Mouse (Mus musculus) induced T-regulatory cell, adult 2 months (primary cell): ENCODE data around the gene Ccni.

Source experiments
- DNase-seq: peaks from one replicate; pipeline ENCODE4 v3.0.0-alpha.2; 2012; ENCODE audit warnings: low read depth

The Ccni gene

GRCm38 (mm10) chr5:93198232-93198631, 8.1 kb downstream of the Ccni start:
- no peak for DNase-seq

- no peak for DNase-seq
Measured at GRCm38 (mm10) chr5:93190428-93190827, 15.9 kb downstream of the Ccni start.

- DNase-seq: no peak
Measured at GRCm38 (mm10) chr5:93189607-93190006, 16.7 kb downstream of the Ccni start.

GRCm38 (mm10) chr5:93184548-93184947, 21.7 kb downstream of the Ccni start:
- no peak for DNase-seq

- DNase-seq: no peak
Measured at GRCm38 (mm10) chr5:93183311-93183710, 23.0 kb downstream of the Ccni start.

DNA sequence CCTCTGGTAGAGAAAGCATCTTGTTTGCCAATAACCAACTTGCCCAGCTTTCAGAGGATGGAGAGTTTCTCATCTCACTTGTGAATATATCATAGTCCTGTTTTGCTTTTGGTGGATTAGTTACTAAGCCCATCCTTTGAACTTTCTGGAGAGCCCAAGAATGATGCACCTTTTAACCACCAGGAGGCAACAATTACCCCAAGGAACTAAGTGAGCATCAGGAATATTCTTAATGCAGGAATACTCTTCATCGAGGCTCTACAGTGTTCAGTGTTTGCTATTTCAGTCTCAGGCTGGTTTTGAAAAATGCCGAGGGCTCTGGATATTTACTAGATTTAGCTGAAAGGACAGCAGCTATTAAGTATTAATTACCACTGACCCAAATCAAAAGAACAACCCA, 26.0 kb downstream of the Ccni start:
- DNase-seq: peak; percentile 64

DNA sequence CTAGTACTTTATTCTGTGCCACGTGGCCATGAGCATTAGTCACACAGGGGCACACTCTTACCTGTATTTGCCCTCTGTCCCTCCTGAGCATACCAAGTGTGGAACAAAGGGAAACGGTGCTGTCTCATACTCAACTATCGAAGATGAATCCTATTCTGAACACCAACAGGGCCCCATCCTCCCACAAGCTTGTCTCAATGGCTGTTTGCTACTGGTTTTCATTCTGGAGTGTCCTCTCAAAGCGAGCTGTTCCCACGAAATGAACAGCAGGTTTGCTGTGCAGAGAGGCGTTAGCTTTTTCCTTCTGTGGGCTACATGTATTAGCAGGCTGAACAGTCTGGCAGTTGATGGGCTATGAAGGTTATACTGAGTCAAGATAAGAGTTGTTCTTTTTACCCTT, 27.7 kb downstream of the Ccni start:
- DNase-seq: no peak

GRCm38 (mm10) chr5:93174675-93175074, 31.6 kb downstream of the Ccni start:
- DNase-seq: no peak

GRCm38 (mm10) chr5:93172536-93172935, 33.8 kb downstream of the Ccni start:
- DNase-seq: no peak

DNA sequence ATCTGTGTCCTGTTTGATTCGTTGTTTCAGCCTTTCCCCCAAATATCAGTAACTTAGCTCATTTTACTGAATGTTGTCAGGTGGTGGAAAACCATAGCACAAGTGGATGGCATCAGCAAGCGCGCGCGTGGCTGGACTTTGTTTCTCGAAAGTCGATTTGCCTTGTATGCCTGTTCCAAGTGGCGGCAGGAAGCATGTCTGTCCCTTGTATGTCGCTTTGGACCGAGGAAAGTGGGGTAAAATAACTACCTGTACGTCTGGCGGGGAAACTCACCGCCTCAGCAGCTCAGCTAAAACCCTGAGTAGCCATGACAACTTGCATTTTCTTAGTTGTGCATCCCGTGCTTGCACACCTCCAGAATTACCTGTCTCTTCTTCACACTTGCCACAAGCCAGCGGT, 34.9 kb downstream of the Ccni start:
- no peak for DNase-seq

- no peak for DNase-seq
Measured at GRCm38 (mm10) chr5:93168654-93169053, 37.6 kb downstream of the Ccni start.

DNA sequence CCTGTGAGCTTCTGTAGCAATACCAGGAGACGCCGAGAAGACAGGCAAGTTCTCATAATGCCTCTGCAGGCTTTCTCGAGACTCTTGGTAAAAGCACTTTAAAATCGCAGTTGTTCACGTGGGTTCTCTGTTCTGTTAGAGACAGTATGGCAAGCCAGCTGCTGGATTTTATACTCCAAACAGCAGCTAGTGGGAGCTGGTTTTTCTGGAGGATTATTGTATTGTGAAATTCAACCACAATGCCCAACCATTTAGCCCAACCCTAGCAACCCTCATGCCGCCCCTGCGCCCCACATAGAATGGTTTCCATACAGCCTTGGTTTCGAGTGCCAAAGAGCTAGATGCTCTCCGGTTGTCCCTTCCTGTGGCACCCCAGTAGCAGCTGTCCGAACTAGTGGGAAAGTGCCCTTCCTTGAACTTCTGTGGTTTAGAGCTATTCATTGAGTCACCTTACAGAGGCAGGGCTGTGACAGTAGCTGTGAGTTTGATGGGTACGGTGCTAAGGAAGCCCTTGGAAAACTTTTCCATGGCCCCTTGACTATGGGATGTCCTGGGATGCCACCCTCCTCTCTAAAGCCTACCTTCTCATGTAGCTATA, 38.3 kb downstream of the Ccni start:
- no peak for DNase-seq

DNA sequence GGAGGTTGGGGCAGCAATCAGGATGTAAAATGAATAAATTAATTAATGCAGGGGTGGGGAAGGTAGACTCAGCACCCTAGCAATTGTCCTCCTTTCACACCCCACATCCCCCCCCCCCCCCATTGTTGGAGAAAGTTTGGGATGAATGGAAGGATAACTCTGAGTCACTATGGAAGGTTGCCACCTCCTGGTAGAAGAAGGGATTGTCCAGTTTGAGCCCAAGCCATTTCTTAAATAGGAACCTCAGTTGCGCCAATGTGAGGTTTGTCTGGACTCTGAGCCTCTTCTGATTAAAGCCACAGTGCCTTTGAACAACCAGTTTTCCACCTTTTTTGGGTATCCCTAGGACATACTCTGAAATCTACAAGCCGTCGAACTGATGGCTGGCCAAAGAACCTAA, 42.8 kb downstream of the Ccni start:
- peak; percentile 67 for DNase-seq

- DNase-seq: no peak
Measured at GRCm38 (mm10) chr5:93154401-93154800, 51.9 kb downstream of the Ccni start.

DNA sequence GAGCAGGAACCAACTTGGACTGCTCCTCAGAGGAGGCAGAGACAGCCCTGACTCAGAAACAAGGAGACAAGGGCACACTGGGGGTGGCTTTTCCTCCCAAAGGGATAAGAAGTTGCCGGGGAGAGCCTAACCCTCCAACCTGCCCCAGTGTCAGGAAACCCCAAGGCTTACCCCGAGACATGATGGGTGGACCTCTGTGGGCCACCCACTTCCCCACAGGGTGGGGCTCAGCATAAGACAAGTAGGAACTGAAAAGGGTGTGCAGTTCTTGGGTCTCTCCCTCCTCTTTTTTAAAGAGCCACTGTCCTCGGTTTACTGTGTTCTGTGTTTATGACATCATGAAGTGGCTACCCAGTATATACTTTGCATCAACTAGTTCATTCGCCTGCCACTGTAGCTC, 53.8 kb downstream of the Ccni start:
- peak; percentile 82 for DNase-seq

GRCm38 (mm10) chr5:93151985-93152384, 54.3 kb downstream of the Ccni start:
- DNase-seq: peak; percentile 81

DNA sequence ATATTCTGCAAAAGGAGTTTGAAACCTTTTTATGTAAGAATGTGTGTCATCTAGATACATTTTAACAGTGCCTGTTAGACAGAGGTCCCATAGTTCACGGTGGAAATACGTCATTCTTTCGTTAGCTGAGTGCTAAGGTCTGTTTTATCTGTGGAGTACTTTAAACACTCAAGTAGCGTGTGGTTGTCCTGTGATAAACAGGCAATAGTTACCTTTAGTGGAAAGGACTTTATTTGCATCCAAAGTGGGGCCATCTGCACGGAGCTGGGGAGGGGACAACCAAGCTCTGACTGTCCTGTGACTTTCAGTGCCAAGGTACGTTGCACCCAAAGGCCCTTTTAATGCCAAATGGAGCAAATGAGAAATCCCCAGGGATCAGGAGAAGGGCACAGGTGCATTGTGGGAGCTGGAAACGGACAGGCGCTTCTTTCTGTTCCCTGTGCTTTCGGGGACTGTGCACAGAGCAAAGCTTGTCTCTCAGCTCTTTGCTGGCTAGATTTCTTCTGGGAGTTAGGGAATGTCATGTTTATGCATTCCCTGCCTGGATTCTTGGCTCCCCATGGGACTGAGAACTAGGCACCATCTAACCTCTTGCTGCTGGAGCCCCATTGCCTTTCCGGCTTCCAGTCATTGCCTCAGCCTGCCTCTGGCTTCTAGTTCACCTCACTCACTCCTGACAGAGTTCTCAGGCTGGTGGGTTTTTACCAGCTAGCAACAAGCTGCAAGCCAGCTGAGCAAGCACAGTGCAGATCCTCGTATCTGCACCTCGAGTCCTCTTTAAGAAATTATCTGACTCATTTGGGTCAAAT, 56.1 kb downstream of the Ccni start:
- no peak for DNase-seq

DNA sequence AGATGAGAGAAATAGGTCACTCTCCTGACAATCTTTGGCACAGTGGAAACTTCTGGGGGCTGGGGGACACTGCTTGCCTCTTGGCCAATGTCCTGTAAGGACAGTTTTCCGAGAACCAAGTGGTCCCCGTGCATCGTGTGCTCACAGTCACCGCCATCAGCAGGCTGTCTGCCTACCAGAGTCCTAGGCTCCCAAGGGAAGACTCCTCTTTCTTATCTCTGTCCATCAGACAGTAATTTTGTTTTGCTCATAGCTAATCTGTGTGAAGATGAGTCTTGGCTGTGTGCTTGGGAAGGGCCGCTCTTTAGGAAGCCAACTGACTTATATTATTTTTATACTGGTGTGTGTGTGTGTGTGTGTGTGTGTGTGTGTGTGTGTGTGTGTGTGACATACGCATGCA, 60.8 kb downstream of the Ccni start:
- no peak for DNase-seq

DNA sequence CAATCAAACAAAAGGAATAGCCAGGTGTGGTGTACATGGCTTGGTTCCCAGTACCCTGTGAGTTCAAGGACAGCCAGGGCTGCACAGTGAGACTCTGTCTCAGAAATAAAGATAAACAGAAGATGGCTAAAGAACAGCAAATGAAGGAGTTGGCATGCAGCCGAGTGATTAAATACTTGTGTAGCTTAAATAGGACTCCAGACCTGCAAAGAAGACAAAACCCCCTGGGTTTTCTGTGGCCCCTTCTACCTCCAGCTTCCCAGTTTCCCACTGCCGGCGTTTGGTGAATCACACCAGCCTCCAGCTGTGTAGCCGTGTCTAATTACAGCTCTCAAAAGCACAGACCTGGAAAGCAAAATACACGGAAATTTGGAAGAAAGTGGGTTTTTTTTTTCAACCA, 61.4 kb downstream of the Ccni start:
- no peak for DNase-seq

DNA sequence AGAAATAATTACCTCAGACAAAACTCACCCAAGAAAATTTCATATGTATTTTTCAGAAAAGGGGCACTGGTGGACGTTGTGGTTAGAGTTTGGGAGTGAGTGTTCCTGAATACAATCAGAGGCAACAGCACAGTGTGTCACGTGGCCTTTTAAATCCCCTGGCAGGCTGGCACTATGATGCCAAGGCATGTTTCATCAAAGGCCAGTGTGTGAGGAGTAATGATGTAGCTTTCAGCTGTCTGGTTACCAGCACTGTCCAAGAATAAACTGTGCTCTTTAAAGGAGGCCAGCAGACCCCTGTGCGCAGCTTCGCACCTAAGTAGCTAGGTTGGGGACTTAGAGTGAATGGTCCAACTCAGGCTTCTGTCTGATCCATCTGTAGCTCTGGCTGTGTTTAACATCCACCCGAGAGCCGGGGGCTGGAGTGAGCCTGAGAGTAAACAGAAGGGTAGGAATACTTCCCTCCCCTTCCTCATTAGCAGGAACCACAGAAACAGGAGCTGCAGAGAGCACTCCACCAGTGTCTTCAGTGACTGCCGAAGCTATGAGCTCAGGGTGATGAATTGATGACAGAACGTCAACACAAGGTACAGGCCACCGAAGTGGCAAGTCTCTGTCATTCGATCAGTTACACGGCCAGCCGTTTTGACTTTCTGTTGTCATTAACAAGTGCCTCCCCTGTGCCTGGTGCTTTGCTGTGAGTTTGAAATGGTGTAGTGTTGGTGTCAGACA, 62.8 kb downstream of the Ccni start:
- DNase-seq: no peak

DNA sequence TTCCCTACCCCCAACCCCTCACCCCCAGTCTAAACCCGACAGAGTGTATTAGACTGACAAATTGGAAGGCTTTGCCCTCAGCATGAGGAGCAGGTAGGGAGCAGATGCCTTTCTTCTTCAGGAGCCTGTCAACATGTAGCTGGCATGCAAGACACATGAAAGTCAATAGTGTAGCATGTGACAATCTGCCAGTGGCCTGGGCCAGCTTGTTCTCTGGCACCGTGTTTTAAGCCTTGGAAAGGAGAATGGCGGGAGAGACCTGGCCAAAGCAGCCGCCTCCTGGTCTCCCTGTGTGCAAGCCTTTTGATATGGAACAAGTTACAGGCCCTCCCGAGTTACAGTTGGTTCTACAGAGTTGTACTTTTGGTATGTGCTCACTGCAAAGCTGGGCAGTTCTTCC, 65.5 kb downstream of the Ccni start:
- no peak for DNase-seq

- DNase-seq: no peak
Measured at GRCm38 (mm10) chr5:93139350-93139749, 66.9 kb downstream of the Ccni start.

DNA sequence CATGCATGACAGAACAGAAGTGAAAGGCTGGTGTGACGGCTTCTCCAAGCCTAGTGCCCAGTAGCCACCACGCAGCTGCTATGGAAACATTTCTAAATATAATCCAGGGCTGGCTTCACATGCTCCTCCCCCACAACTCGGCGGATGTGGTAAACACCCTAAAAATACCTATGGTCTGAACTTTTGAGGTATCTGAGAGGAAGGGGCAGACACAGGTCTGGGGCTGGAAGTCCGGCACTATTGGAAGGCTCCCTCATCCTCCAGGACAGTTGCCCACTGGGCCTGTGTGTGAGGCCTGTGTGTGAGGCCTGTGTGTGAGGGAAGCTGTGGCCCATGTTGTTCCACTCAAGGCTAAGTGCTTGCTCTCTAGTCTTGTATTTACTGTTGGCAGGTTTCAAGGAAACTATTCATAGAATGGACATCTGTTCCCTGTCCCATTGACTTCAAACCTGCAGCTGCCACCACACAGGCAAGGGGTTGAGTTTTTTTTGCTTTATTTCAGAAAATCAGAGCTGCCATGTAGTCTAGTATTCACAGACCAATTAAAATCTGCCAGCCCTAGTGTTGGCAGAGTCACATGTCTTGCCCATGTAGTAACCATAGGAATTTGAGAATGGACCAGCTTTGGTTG, 69.2 kb downstream of the Ccni start:
- peak; percentile 88 for DNase-seq
